Mouse (Mus musculus): ENCODE data around the gene Mall.

Mall gene

GRCm38 (mm10) chr2:127729671-127730070 lies at the start of gene Mall:
TSS of gene Mall (minus strand) at chr2:127729932.
- no peak for DNase-seq (ENCODE audit: low read depth, low spot score)

GRCm38 (mm10) chr2:127778451-127778850 lies 48.7 kb upstream of the Mall start:
- no peak for DNase-seq (ENCODE audit: low read depth, low spot score)

- DNase-seq (ENCODE audit: low read depth, low spot score): no peak
These were observed 45.3 kb upstream of the Mall start for GRCm38 (mm10) chr2:127775013-127775412.

- no peak for DNase-seq (ENCODE audit: low read depth, low spot score)
These were observed 44.8 kb upstream of the Mall start for GRCm38 (mm10) chr2:127774578-127774941.

DNA sequence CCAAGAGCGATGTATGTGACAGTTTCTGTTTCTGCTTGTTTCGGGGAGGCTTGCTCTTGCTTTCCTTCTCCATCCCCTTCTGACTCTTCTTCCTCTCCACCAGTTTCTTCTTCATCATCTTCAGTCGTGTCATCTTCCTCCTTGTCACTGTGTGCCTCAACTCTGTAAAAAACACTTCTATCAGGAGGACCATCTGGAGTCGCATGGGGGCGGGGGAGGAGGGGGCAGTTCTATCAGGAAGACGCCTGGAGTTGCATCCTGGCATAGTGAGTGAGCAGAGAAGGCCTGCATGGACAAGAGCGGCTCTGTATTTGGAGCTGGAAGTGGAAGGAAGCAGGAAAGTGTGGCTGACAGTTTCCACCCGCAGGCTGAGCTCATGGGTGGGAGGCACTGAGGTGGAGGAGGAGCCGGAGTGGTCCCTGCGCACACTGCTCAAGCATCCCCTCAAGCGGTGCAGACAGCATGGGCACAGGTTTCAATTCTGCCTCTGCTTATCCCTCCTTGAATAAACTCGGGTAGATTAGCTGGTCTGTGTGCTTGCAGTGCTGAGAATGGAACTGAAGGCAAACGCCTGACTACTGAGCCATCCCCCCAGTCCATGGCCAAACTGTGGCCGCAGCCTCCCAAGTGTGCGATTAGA lies 44.3 kb upstream of the Mall start:
- DNase-seq (ENCODE audit: low read depth, low spot score): no peak

DNA sequence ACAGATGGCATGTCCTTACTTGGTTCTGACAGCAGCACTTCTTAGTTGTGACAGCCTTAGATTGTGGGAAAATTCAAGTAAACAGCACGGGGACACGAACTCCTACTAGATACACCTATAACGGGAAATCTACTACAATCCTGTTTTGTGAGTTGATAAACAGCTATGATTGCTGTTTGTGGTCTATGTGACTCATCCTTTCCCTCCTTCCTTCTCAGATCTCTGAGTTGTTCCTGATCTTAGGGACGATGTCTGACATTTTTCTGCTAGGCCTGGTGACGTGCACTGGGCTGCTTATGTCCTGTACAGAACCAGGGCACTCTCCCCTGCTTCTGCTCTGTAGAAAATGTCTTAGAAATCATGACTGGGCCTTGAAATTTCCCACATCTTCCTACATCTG lies 31.9 kb upstream of the Mall start:
- no peak for DNase-seq (ENCODE audit: low read depth, low spot score)

- DNase-seq (ENCODE audit: low read depth, low spot score): no peak
These were observed 30.8 kb upstream of the Mall start for GRCm38 (mm10) chr2:127760429-127761000.

DNA sequence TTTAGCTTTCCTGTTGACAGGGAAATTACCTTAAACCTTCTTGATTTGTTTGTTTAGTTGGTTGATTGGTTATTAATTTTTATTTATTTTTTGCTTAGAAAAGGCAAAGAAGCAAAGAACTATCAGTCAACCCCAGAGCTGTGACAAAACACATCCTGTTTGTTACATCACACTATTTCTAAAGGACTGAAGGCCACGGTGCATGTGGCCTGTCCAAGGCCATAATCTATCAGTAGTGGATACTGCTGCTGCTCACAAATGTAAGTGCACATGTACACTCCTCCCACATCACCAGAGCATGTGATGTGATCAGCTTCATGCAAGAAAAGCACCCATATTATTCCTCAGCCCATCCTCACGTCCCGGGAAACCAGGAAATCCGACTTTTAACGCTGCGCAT lies 30.3 kb upstream of the Mall start:
- no peak for DNase-seq (ENCODE audit: low read depth, low spot score)

GRCm38 (mm10) chr2:127759157-127759880 lies 29.6 kb upstream of the Mall start:
- no peak for DNase-seq (ENCODE audit: low read depth, low spot score)

GRCm38 (mm10) chr2:127757171-127757570 lies 27.4 kb upstream of the Mall start:
- DNase-seq (ENCODE audit: low read depth, low spot score): no peak

DNA sequence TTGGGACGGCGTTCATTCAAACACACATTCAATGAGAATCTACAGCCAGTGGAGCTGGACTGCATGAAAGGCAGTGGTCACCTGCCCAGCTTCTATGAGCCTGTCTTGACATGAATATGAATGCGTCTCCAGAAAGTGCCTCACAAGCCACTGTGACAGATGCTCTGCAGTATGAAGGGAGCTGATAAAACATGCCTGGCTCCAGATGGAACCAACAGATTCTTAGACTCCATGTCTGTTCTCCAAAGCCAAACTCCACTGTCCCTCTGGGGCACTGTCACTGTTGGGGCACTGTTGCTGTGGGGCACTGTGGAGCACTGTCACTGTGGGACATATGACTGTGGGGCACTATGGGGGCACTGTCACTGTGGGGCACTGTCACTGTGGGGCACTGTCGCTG lies 24.4 kb upstream of the Mall start:
- no peak for DNase-seq (ENCODE audit: low read depth, low spot score)

DNA sequence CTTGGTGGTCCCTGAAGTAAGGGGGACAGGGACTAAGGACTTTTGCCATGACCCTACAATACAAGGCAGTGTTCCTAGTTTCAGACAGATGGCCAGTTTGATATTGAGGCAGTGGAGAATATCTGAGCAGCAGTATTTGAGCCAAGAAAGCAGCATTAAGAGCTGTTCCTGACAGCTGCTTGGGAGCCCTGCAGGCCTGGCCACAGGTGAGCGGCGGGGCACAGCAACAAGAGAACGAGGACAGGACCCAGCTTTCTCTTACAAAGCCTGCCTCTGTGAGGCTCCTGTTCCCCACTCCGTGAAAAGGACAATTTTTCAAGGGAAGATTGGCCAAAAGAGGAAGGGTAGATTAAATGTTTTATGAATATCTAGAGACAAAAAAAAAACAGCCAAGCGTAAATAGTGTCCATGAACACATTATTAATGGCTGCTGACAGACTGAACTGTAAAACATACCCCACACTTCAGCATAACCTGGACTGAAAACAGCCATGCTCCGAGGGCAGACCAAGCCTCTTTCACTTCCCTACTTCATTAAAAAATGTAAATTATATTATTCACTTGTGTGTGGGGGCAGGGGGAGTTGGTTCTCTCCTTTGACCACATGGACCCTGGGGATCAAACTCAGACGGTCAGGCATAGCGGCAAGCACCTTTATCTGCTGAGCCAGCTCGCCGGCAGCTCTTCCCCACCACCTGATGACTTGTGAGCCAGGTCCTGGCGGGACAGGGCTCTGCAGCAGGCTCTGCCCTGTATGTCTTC lies 22.3 kb upstream of the Mall start:
- no peak for DNase-seq (ENCODE audit: low read depth, low spot score)

DNA sequence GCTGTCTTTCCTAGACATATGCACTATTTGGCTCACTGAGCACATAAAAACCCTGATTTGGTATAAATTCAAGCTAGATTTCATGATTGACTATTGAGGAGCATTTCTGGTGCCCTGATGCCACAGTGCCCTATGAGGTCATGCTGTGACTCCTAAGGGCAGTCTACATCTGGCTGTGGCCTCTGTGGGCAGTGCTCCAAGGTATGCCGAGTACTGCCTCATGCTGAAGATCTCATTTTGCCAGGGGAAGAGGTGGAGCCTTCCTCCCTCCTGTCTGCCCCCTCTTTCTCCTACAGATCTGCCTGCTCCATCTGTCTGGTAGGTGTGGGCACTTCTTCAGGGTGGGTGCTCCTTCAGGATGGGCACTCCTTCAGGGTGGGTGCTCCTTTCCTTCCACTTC lies 19.6 kb upstream of the Mall start:
- DNase-seq (ENCODE audit: low read depth, low spot score): no peak

- DNase-seq (ENCODE audit: low read depth, low spot score): no peak
These were observed 18.6 kb upstream of the Mall start for GRCm38 (mm10) chr2:127748316-127748715.

DNA sequence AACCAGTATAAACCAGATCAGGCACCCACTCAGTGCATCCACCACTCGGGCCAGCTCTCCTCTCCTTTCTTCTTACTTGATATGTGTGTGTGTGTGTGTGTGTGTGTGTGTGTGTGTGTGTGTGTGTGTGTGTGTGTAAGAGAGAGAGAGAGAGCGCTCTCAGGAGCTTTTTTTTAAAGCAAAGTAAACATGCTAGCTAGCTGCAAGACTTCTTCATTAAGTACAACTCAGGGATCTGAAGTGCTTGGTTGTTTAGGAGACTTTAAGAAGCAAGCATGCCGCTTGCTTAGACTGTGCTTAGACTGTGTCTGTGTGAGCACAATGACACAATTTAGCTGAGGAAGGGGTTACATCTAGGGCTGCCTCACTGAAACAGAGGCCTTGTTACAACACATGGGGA lies 12.9 kb upstream of the Mall start:
- no peak for DNase-seq (ENCODE audit: low read depth, low spot score)

- DNase-seq (ENCODE audit: low read depth, low spot score): no peak
These were observed 11.2 kb upstream of the Mall start for GRCm38 (mm10) chr2:127740756-127741519.

- DNase-seq (ENCODE audit: low read depth, low spot score): no peak
These were observed 8.2 kb upstream of the Mall start for GRCm38 (mm10) chr2:127737885-127738284.

GRCm38 (mm10) chr2:127736631-127737209 lies 7.0 kb upstream of the Mall start:
- no peak for DNase-seq (ENCODE audit: low read depth, low spot score)

GRCm38 (mm10) chr2:127735512-127736145 lies 5.9 kb upstream of the Mall start:
- no peak for DNase-seq (ENCODE audit: low read depth, low spot score)

DNA sequence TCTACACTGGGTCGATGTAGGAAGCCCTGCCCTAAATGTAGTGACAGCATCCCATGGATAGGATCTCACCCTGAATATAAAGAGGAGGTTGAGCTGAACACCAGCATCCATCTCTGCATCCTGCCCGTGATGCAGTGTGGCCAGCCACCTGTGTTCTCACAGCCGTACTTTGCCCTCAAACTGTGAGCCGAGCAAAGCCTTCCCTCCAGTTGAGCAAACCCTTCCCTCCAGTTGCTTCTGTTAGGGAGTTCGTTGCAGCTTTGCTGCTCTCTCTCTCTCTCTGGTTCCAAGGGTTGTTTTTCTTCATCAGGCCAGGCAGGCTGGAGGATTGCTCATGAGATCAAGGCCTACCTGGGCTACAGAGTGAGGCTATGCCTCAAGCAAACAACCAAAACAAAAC lies 5.2 kb upstream of the Mall start:
- DNase-seq (ENCODE audit: low read depth, low spot score): no peak

Measured in CD4-positive, CD25-positive, alpha-beta regulatory T cell, adult 2 months (primary cell).